Mouse (Mus musculus): ENCODE measurements around the gene Hoxd1.

Gene Hoxd1

DNA sequence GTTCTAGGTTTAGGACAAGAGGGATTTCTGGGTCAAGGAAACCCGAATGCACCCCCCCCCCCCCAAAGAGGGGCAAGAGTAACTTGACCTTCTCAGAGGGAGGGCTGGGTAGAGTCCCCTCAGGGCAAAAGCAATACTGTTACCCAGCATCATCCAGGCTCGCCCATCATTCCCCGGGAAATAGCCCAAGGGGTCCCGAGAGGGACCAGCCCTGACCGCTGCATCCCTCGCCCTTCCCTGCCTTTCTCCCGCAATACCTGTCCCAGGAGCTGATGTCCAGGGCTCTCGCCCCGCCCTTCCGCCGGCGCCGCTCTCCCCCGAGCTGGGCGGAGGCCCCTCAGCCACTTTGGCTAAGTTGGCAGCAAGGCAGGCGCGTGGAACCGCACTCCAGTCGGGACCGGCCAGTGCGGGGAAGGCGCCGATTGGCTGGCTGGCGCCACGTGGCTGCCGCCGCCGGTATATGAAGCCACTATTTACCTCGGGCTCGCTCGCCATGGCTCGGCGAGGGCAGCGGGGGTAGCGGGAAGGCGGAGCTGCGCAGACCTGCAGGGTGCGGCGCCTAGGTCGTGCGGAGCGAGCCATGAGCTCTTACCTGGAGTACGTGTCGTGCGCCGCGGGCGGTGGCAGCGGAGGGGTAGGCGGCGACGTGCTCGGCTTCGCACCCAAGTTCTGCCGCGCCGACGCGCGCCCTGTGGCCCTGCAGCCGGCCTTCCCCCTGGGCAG, at the start of gene Hoxd1:
Gene Hoxd1 (plus strand): TSS at position 459 of the 723 bp plus-strand sequence.
- in situ Hi-C loops (cut with MboI, MseI), result no loop called here

DNA sequence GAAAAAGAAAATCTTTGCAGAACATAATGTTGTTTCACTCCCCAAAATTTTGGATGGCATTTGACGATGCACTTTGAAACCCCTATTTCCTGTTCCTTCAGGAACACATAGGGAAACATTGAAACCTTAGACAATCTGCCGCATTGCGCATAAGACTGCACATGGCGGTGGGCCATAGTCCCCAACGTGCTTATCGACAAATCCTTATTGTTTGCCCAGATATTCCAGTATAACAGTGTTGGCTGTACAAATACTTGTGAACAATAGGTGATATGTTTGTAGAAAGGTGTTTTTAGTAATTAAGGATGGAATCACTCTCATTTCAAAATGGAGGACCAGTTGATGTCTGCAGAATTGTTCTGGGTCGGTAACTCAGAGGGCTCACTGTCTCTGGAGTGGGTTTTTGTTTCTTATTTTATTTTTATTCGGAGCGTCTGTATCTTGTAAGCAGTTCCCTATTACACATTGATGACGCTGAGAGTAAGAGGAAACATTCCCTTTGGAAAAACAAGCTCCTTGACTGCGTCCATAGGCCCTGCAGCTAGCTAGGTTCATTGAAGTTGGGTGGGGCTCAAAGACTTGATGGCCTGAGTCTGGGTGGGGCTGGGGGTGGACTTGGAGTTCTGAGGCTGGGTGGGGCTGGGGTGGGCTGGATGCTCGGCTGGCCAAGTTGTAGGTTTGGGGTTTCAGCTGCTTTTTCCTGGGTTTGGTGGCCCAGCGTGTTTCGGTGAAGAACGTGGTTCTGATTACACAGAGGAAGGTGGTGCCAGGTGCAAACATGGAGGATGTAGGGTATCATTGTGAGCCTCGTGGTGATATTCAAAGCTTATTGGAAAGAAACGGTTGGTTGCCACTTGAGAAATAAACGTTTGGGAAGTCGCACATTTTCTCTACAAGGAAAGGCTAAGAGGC, 49.3 kb upstream of the Hoxd1 start:
- in situ Hi-C loops (cut with MboI, MseI), result loop anchor here in 1 of 2 experiments (10.0 kb wide), 1 partner anchor 871 kb away; no protein-coding TSS in a partner anchor

DNA sequence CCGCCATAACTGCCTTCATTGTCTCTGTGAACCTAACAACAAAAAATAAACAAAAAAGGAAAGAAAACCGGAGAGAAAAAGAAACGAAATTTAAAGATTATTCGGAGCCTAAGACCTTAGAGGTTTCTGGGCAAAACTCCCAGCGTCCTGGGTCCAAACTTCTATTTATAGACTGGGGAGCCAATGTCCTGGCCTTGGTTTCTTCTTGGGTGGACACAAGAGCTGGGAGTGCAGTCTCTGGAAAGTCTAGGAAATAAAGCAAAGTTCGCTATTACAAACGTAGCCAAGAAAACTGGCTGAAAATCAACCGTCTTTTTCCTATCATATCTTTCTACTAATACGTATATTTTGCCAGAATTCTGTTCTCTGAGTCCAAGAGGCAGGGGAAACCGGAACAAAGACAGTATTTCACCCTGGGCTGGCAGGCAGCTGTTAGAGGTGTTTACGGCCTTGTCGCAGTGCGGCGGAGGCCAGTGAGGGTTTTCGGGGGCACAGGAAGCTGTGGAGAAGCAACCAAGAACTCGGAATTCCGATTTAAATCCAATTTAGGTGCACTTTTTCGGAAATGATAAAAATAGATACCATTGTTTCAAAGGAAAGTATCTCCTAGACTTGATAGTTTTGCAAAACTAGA, 48.5 kb upstream of the Hoxd1 start:
- in situ Hi-C loops (cut with MboI, MseI), result loop anchor here in 1 of 2 experiments (10.0 kb wide), 1 partner anchor 871 kb away; no protein-coding TSS in a partner anchor

DNA sequence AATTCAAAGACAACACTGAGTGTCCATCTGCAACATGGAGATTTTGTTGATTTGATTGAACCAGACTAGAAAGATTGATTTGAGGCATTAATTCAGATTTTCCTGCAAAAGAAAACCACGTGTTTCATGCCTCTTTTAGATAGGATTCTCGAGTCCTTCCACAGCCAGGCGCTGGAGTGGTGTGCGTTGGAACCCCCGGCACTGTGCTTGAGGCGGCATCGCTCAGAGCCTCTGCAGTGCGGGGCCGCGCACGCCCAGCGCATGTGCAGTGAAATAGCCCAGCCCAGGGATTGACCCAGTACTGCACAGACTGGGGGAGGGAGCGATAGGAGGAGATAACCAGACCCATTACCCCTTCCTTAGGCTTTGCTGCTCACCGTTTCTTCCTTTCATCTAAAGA, 47.9 kb upstream of the Hoxd1 start:
- in situ Hi-C loops (cut with MboI, MseI), result loop anchor here (5.0 to 10.0 kb wide), 4 partner anchors 247 to 870 kb away; no protein-coding TSS in a partner anchor

DNA sequence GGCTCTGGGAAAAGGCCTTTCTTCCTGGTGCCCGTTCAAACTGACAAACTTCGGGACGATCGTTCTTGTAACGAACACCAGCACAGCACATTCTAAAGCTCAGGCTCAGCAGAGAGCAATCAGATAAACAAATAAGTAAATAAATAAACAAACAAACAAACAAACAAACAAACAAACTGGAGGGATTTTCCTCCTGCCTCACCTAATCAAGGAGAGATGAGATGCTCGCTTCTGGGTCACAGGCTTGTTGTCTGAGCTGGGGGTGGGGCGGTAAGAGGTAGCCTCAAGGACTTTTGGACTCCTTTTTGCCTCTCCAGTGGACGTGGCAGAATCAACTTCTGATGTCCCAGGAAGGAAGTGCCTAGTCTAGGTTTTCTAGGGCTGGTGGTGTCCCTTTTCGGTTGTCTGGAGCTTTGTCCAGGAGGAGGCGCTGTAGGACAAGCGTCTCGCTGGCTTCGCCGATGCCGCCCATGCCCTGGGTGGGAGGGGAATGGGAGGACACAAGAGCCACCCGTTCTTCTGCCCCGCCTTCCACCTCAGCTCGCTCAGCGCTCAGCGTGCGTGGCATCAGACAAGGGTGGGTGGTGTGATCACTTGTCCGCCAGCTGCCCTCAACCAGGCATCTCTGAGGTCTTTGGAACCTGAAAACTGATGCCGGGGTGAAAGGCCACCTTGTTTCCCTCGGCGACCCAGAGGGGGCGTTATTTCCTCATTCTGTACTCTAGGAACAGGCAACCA, 47.1 kb upstream of the Hoxd1 start:
- in situ Hi-C loops (cut with MboI, MseI), result loop anchor here (5.0 to 10.0 kb wide), 4 partner anchors 247 to 869 kb away; no protein-coding TSS in a partner anchor

DNA sequence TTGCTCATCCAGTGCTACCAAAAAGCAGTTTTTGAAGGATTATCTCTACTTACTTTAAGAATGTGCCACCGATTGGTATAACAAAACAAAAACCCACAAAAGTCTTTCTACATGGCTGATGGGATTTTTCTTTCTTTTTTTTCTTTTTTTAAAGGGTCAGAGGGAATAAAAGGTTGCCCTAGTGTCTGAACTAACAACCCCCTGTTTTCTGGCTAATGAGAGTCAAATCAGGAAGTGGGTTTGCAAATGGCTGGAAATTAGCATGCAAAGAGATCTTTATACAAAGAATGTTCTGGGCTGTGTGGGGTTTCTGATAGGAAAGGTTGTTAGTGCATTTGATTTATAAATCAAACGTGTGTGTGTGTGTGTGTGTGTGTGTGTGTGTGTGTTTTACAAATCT, 42.4 kb upstream of the Hoxd1 start:
- in situ Hi-C loops (cut with MboI, MseI), result no loop called here

DNA sequence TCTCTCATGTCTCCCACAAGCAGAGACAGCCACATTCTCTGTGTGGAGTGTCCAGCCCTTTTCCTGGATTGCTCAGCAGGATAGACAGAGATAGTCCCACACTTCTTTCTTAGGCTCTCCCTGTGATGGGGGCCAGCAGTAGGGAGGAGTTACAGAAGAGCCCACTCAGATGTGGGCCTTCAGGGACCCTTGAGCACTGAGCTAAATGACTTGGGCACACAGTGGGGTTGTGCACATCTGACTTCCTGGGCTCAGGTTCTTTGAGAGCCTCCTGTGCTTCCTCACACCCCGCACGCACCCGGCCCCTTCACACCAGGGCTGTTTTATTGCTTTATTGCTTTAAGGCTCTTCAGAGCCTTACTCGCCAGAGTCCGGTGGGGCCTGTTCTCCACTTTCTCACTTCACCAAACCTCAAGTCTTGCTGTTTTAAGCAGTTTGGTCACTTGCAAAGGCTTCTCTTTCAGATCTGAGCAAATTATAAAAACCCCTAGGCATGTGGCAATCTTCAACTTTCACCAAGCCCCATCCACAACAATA, 41.8 kb upstream of the Hoxd1 start:
- in situ Hi-C loops (cut with MboI, MseI), result no loop called here

DNA sequence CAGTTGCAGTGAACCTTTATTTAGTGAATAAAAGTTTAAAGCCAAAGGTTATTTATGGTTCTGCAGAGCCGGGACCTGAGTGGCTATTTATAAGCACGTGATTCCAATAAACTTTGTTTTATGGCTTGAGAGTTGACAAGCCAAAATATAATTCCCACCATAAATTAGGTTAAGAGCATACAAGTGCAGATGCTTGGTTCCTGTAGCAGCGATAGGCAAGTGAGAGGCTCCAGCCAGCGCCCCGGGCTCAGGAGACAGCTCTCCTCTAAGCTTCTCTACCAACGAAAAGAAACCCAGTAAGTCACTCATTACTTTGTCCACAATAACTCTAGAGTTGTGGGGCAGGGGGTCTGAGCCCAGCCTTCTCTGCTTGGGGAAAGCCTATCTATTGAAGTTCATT, 40.9 kb upstream of the Hoxd1 start:
- in situ Hi-C loops (cut with MboI, MseI), result no loop called here

DNA sequence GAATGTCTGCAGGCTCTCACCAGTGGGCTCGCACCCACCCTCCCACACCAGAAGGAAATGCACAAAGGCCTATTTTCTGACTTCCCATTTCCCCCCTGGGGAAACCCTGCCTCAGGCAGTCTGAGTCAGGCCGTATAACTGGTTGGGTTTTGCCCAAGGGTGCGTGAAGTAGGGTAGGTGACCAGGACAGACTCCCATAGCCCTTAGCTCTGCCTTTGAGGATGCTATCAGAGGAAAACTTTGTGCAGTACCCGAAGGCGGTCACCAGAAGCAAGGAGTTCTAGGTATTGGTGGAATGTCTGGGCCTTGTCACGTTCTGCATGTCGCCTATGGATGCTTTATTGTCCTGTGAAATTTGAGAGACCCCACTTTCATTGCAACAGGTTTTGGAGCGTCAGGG, 39.8 kb upstream of the Hoxd1 start:
- in situ Hi-C loops (cut with MboI, MseI), result no loop called here

DNA sequence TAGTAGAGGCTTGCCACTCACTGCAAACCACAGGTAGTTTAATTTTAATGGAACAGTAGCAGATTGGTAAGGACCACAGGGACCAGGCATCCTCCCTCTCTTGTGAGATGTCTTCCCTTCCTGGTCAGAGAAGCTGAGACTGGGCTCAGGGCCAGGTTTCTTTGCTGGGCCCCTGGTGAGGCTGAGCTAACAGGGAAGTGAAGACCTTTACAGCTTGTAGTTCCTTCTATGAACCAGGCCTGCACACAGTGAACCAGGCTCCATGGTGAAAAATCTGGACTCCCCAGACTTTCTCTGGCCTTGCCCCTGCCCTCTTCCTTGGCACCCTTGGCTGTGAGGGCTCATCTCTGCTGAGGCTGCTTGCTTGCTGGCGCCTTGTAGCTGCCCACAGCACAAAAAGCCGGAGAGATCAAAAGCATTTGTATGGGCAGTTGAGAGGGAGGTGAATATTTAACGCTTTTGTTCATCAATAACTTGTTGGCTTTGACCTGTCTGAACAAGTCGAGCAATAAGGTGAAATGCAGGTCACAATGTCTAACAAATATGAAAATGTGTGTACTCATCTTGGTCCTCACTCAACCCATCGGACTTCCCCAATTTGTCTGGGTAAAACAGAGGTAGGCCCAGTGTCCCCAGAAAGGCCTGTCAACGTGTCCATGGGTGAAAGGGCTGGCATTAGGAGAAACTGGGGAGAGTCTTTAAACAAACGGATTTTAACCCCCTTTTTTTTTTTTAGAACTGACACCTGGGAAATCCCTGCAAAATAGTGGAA, 38.4 kb upstream of the Hoxd1 start:
- in situ Hi-C loops (cut with MboI, MseI), result loop anchor here in 1 of 2 experiments (25.0 kb wide), 2 partner anchors 863 to 1862 kb away; no protein-coding TSS in a partner anchor

DNA sequence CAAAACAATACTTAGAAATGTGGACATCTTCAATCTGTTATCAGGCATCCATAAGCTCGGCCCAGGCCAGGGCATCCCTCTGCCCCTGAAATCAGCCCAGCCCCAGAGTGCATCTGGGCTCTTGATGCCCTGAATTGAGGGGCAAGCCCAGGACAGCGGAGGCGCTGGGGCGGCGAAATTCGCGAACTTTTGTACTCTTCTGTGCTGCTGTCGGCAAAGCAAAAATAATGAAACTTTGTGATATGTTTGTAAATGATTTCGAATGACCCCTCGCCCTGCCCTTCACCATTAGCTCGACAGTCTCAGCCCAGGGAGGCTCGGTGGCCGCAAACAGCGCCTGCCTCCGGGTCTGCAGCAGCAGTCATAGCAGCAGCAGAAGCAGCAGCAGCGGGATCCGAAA, 37.6 kb upstream of the Hoxd1 start:
- in situ Hi-C loops (cut with MboI, MseI), result loop anchor here in 1 of 2 experiments (25.0 kb wide), 2 partner anchors 862 to 1863 kb away; no protein-coding TSS in a partner anchor

DNA sequence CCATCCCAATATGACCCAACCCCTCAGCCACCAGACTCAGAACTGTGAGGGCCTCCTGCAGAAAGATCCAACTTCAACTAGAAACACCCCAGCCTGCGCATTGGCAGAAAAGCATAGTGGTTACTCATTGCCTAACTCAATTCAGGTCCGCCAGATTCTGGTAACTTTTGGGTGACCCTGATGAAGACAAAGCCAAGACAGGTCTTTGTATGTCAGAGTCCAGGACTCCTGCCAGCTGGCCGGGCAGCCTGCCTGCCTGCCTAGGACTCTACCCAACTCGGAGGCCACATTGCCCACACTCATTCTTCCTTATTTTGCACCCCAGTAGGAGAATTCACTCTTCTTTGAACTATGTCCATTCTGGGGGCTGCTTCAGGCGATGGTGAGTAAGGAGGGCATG, 36.2 kb upstream of the Hoxd1 start, which contains the start of gene Gm28230:
Gene Gm28230 (plus strand): TSS at position 178 of the 400 bp plus-strand sequence.
- in situ Hi-C loops (cut with MboI, MseI), result loop anchor here in 1 of 2 experiments (25.0 kb wide), 2 partner anchors 861 to 1864 kb away; no protein-coding TSS in a partner anchor

DNA sequence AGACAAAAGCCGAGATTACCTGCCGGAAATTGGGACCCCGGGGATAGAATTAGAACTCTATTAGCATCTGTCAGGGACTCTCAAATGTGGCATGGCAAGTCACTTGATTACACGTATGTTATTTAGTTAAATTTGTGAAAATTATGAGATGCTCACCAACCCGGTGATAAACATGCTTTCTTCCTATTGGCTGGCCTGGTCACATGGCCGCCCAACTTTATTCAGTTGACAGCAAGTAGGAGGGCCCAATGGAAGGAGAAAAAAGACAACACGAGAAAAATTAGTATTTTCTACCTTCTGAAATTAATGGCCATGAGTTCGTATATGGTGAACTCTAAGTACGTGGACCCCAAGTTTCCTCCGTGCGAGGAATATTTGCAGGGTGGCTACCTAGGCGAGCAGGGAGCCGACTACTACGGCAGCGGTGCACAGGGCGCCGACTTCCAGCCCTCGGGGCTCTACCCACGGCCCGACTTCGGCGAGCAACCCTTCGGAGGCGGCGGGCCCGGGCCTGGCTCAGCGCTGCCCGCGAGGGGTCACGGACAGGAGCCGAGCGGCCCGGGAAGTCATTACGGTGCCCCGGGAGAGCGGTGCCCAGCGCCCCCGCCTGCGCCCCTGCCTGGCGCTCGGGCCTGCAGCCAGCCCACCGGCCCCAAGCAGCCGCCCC, 35.7 kb upstream of the Hoxd1 start:
- in situ Hi-C loops (cut with MboI, MseI), result loop anchor here in 1 of 2 experiments (25.0 kb wide), 2 partner anchors 860 to 1865 kb away; no protein-coding TSS in a partner anchor

DNA sequence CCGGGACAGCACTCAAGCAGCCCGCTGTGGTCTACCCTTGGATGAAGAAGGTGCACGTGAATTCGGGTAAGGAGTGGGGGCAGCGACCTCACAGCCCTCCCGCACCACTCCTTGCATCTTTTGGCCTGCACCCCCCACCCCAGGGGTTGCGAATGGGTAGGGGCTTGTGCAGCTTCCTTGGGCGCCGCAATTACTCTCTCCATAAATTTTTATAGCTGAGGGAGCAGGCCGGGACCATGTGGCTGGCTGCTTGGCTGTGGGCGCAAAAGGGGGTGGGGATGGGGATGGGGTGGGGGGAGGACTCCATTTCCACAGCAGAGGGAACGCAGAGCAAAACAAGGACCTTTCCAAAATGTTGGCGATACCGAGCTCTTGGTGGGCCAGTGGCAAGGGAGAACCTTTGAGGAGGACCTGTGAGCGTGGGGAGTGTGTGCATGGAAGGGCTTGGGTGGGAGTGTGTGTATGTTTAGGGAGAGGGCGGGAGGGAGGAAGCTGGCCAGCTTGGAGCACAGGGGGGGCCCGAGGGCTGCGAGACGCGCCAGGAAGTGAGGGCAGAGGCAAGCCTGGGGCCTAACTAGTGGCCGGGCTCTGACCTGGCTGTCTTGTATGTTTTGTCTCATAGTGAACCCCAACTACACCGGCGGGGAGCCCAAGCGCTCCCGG, 35.0 kb upstream of the Hoxd1 start:
- in situ Hi-C loops (cut with MboI, MseI), result loop anchor here in 1 of 2 experiments (25.0 kb wide), 2 partner anchors 860 to 1865 kb away; no protein-coding TSS in a partner anchor

DNA sequence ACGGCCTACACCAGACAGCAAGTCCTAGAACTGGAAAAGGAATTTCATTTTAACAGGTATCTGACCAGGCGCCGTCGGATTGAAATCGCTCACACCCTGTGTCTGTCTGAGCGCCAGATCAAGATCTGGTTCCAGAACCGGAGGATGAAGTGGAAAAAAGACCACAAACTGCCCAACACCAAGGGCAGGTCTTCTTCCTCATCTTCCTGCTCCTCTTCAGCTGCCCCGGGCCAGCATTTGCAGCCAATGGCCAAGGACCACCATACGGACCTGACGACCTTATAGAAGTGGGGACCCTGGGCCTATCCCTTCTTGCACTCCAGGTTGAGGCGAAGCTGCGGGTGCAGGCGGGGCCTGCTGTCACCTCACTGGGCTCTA, 34.5 kb upstream of the Hoxd1 start:
- in situ Hi-C loops (cut with MboI, MseI), result loop anchor here in 1 of 2 experiments (25.0 kb wide), 2 partner anchors 859 to 1866 kb away; no protein-coding TSS in a partner anchor

DNA sequence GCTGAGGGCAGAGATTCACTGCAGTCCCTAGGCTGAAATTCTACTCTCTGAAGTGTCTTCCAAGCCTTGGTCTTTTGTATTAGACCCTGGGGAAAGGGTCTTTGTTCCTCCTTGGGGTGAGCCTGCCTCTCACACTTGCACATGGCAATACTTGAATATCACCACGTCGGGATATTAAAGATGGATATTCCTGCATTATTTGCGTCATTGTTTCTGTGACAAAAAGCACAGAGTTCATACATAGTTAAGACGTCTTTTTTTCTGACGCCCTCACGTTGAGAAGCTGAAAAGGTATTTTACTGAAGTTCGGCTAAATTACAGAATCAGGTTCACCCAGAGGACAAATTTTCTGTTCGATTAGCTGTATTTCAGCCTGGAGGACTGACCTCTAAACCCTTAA, 32.4 kb upstream of the Hoxd1 start:
- in situ Hi-C loops (cut with MboI, MseI), result loop anchor here in 1 of 2 experiments (25.0 kb wide), 2 partner anchors 857 to 1868 kb away; no protein-coding TSS in a partner anchor

DNA sequence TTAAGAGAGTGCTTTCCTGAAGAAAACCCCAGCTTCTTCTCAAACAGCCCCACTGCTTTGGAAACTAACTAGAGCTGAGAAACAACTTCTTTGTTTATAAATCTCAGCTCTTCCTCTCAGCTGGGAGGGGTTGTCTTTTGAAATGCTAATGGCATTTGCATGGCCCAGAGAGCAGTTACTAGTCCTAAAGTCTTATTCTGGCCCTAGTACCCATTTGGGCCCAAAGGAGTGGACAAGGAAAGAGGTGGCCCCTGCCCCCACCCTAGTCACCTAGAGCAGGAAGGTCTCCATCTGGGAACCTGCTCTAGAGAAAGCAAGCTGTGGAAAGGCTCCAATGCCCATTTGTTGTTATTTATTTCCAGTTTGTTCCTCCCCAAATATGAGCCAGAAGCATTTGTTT, 31.7 kb upstream of the Hoxd1 start:
- in situ Hi-C loops (cut with MboI, MseI), result loop anchor here in 1 of 2 experiments (25.0 kb wide), 2 partner anchors 856 to 1869 kb away; no protein-coding TSS in a partner anchor
